ENCODE assay signal across 8 mouse cellular contexts in the genomic region with DNA sequence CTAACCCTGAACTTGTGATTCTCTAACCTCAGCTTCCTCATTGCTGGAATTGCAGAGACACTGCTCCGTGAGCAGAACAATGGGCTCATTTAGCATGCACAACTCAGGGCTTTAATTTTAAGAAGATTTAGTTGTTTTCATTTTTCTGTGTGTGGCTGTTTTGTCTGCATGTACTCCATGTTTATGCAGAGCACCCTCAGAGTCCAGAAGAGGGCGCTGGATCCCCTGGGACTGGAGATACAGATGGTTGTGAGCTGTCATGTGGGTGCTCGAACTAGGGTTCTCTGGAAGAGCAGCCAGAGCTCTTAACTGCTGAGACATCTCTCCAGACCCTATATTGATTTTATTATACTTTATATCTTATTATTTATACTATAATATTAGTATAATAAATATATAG. TPM values are rescaled to one million over a fixed set of nuclear protein-coding genes. Genes with fewer than 3 reads are reported as not detected.
DNase-seq lines count a peak whose midpoint lies in the region; ATAC-seq and TF ChIP-seq lines count a peak whose summit lies in the region.
"Had no signal": no experiment of that assay in that cellular context is flagged by ENCODE, and none has a peak within 500 bp of the region (broad histone marks: within the 10 kb centered on the region; RNA-seq: fewer than 3 reads in every experiment).

No protein-coding gene starts in this region.

- H3K9me3 ChIP-seq in kidney, postnatal 0 days (replicated peaks; ENCODE audit: low read length): no peaks in the 10 kb centered on the region
- no peaks in the 10 kb centered on the region for H3K9me3 ChIP-seq in hindbrain, embryonic 12.5 days (replicated peaks)
- no peaks in the 10 kb centered on the region for H3K9me3 ChIP-seq in neural tube, embryonic 14.5 days (ENCODE audit: control insufficient read depth, low read length)
- H3K9me3 ChIP-seq: liver, embryonic 13.5 days had no signal

- no peaks in the 10 kb centered on the region for H3K27me3 ChIP-seq in kidney, postnatal 0 days (ENCODE audit: insufficient read depth, low read length)
- no peaks in the 10 kb centered on the region for H3K27me3 ChIP-seq in hindbrain, embryonic 12.5 days
- H3K27me3 ChIP-seq in neural tube, embryonic 14.5 days (ENCODE audit: control insufficient read depth, insufficient read depth, low read length): no peaks in the 10 kb centered on the region
- no peaks in the 10 kb centered on the region for H3K27me3 ChIP-seq in kidney, adult 2 months (replicated peaks; ENCODE audit: control insufficient read depth, insufficient read depth, low read length)
- H3K27me3 ChIP-seq: liver, embryonic 13.5 days had no signal

- DNase-seq in kidney, postnatal 0 days (ENCODE audit: low spot score): no peak
- no peak for DNase-seq in kidney, postnatal 14 days
- DNase-seq in R1 (ENCODE audit: low read depth, low spot score): peak; percentile 74
- no peak for DNase-seq in kidney, adult 2 months
- DNase-seq in spleen, adult 12 weeks (ENCODE audit: low spot score): no peak
- DNase-seq: liver, embryonic 13.5 days had no signal

- TF ChIP-seq POLR2A in kidney, adult 2 months (IDR thresholded peaks at IDR 0.05; ENCODE audit: low read depth, low read length): no peak

- peak; percentile 33; the same call in 1 of the 2 replicates for TF ChIP-seq CTCF in kidney, postnatal 0 days (IDR thresholded peaks at IDR 0.05; ENCODE audit: low read depth)
- no peak for TF ChIP-seq CTCF in kidney, adult 2 months (conservative IDR thresholded peaks at IDR 0.05; ENCODE audit: insufficient read depth, insufficient read length, low read depth, low read length)

- no peaks in the 10 kb centered on the region for H3K36me3 ChIP-seq in kidney, postnatal 0 days (ENCODE audit: insufficient read depth, low read length)
- H3K36me3 ChIP-seq in hindbrain, embryonic 12.5 days: no peaks in the 10 kb centered on the region
- no peaks in the 10 kb centered on the region for H3K36me3 ChIP-seq in neural tube, embryonic 14.5 days (ENCODE audit: control insufficient read depth, insufficient read depth, low read length)
- H3K36me3 ChIP-seq in kidney, adult 2 months (ENCODE audit: control insufficient read depth, insufficient read depth, low read length): no peaks in the 10 kb centered on the region
- H3K36me3 ChIP-seq: liver, embryonic 13.5 days had no signal

- no peak overlapping the region for H3K4me2 ChIP-seq in kidney, postnatal 0 days (ENCODE audit: low read length)
- H3K4me2 ChIP-seq in hindbrain, embryonic 12.5 days (replicated peaks): no peak overlapping the region
- H3K4me2 ChIP-seq in neural tube, embryonic 14.5 days (ENCODE audit: low read depth, low read length): no peak overlapping the region
- H3K4me2 ChIP-seq: liver, embryonic 13.5 days had no signal

- ATAC-seq in kidney, postnatal 0 days (replicated peaks; ENCODE audit: low FRiP score, low read depth): no peak
- ATAC-seq in hindbrain, embryonic 12.5 days (ENCODE audit: low FRiP score): no peak
- no peak for ATAC-seq in neural tube, embryonic 14.5 days (ENCODE audit: low read depth)

- WGBS in kidney, postnatal 0 days: 68% methylated on average over 3 of the region's 3 CpGs
- 42% methylated on average over 3 of the region's 3 CpGs for WGBS in hindbrain, embryonic 12.5 days
- 45% methylated on average over 3 of the region's 3 CpGs for WGBS in neural tube, embryonic 14.5 days
- WGBS in kidney, adult 2 months: 72% methylated on average over 3 of the region's 3 CpGs

- H3K9ac ChIP-seq in kidney, postnatal 0 days (ENCODE audit: low read depth, low read length): no peak overlapping the region
- H3K9ac ChIP-seq in hindbrain, embryonic 12.5 days: no peak overlapping the region
- no peak overlapping the region for H3K9ac ChIP-seq in neural tube, embryonic 14.5 days (replicated peaks; ENCODE audit: low read depth, low read length)
- H3K9ac ChIP-seq: liver, embryonic 13.5 days had no signal

- H3K4me1 ChIP-seq in kidney, postnatal 0 days (replicated peaks; ENCODE audit: insufficient read depth, low read length): no peaks in the 10 kb centered on the region
- H3K4me1 ChIP-seq in hindbrain, embryonic 12.5 days: peaks cover 17% of the 10 kb centered on the region
- peaks cover 10% of the 10 kb centered on the region for H3K4me1 ChIP-seq in neural tube, embryonic 14.5 days (ENCODE audit: control insufficient read depth, insufficient read depth, low read length)
- 0 out of 2 replicates have a peak, but pooled peaks cover 2% of the 10 kb centered on the region for H3K4me1 ChIP-seq in kidney, adult 2 months (ENCODE audit: control insufficient read depth, insufficient read depth, low read length)
- H3K4me1 ChIP-seq: liver, embryonic 13.5 days had no signal

- no peak overlapping the region for H3K27ac ChIP-seq in kidney, postnatal 0 days
- H3K27ac ChIP-seq in hindbrain, embryonic 12.5 days: peak overlapping the region; percentile 92
- peak overlapping the region; percentile 85 for H3K27ac ChIP-seq in neural tube, embryonic 14.5 days (ENCODE audit: low read depth, low read length)
- H3K27ac ChIP-seq in kidney, adult 2 months (ENCODE audit: insufficient read depth, low read depth, low read length): no peak overlapping the region
- H3K27ac ChIP-seq: liver, embryonic 13.5 days had no signal

- no peak overlapping the region for H3K4me3 ChIP-seq in kidney, postnatal 0 days (replicated peaks; ENCODE audit: low read depth, low read length)
- H3K4me3 ChIP-seq in hindbrain, embryonic 12.5 days: no peak overlapping the region
- no peak overlapping the region for H3K4me3 ChIP-seq in neural tube, embryonic 14.5 days (ENCODE audit: low read depth, low read length)
- no peak overlapping the region for H3K4me3 ChIP-seq in kidney, adult 2 months (ENCODE audit: insufficient read depth, low read depth, low read length)
- H3K4me3 ChIP-seq: liver, embryonic 13.5 days had no signal

RNA-seq across cellular contexts. Expression of a gene that starts 3.4 kb away (rescaled TPM):
- 0.31 and 0.64 TPM in 2 replicates for polyA plus RNA-seq in kidney, postnatal 0 days (2015; fragmentation: Nextera tagmentation; extraction: Ambion mirVana)
- 0.17 and 0.38 TPM in 2 replicates for polyA plus RNA-seq in hindbrain, embryonic 12.5 days (2016; fragmentation: Nextera tagmentation; extraction: Ambion mirVana)
- 0.43 and 0.71 TPM in 2 replicates for polyA plus RNA-seq in neural tube, embryonic 14.5 days (2014; fragmentation: Nextera tagmentation; extraction: Ambion mirVana)
- 0.16 and 5.1 TPM in 2 replicates for polyA plus RNA-seq in kidney, adult 2 months (2012; rRNA removed)

RNA-seq across cellular contexts. Expression of a gene that starts 54.0 kb away (rescaled TPM):
- polyA plus RNA-seq in kidney, postnatal 0 days (2015; fragmentation: Nextera tagmentation; extraction: Ambion mirVana): 12.2 and 13.2 TPM in 2 replicates
- 14.8 and 17.6 TPM in 2 replicates for polyA plus RNA-seq in hindbrain, embryonic 12.5 days (2016; fragmentation: Nextera tagmentation; extraction: Ambion mirVana)
- 6.0 and 28.4 TPM in 2 replicates for polyA plus RNA-seq in neural tube, embryonic 14.5 days (2014; fragmentation: Nextera tagmentation; extraction: Ambion mirVana)
- 15.4 and 19.5 TPM in 2 replicates for polyA plus RNA-seq in kidney, adult 2 months (2012; rRNA removed)

Comparison
In these comparisons a context has a peak if more than half of its experiments do, and no peak if none do; other contexts are left out.
1. H3K27ac ChIP-seq: peak in hindbrain, embryonic 12.5 days (single experiment) and neural tube, embryonic 14.5 days (single experiment); none in kidney, postnatal 0 days (single experiment) and kidney, adult 2 months (single experiment).